12 mouse cellular contexts compared by ENCODE assay signal in the genomic region with DNA sequence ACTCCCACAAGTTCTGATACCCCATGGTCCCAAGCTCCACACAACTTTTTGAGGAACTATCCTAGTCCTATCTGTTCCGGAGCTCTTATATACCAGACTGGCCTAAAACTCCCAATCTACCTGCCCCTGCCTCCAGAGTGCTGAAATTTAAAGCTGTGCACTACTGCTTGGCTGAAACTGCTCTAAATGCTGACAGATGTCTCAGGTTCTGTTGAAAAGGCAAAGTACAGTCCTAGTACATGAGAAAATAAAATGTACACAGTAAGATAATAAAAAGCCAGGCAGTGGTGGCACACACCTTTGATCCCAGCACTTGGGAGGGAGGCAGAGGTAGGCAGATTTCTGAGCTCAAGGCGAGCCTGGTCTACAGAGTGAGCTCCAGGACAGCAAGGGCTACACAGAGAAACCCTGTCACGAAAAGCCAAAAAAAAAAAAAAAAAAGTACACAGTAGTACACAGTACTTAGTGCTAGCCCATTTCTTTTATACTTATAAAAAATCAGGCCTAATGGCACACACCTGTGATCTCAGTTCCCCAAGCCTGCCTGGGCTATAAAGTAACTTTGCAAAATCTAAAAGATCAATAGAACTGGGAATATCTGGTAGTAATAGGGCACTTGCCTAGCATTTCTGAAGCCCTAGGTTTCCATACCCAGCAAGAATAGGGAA. TPM values are rescaled to one million over a fixed set of nuclear protein-coding genes. Genes with fewer than 3 reads are reported as not detected.
DNase-seq lines count a peak whose midpoint lies in the region; ATAC-seq and TF ChIP-seq lines count a peak whose summit lies in the region.
"Had no signal": no experiment of that assay in that cellular context is flagged by ENCODE, and none has a peak within 500 bp of the region (broad histone marks: within the 10 kb centered on the region; RNA-seq: fewer than 3 reads in every experiment).

No protein-coding gene starts in this region.

- no peak for DNase-seq in kidney, postnatal 0 days (ENCODE audit: low spot score)
- no peak for DNase-seq in kidney, postnatal 4 days
- peak; percentile 45 for DNase-seq in CD4-positive helper T cell, adult 2 months (ENCODE audit: low read depth, low spot score)
- DNase-seq in ZHBTc4 (ENCODE audit: low read depth, low spot score) = peak; percentile 57
- no peak for DNase-seq in layer of hippocampus, adult 8-10 months (ENCODE audit: low spot score in 2 of 2)
- DNase-seq in layer of hippocampus, adult 9-10 months (ENCODE audit: low spot score) = no peak
- DNase-seq: left cerebral cortex, postnatal 4 days had no signal

- H3K4me1 ChIP-seq in kidney, postnatal 0 days (replicated peaks; ENCODE audit: insufficient read depth, low read length) = no peaks in the 10 kb centered on the region

- 62% methylated on average over 3 of the region's 3 CpGs for WGBS in kidney, postnatal 0 days

- peaks cover 9% of the 10 kb centered on the region for H3K79me2 ChIP-seq in myocyte (ENCODE audit: control insufficient read depth, insufficient read depth)

- H3K9ac ChIP-seq in kidney, postnatal 0 days (ENCODE audit: low read depth, low read length) = no peak overlapping the region
- H3K9ac ChIP-seq: hindbrain, embryonic 14.5 days had no signal

- no peaks in the 10 kb centered on the region for H3K27me3 ChIP-seq in kidney, postnatal 0 days (ENCODE audit: insufficient read depth, low read length)
- no peaks in the 10 kb centered on the region for H3K27me3 ChIP-seq in myocyte (ENCODE audit: control insufficient read depth, insufficient read depth, insufficient read length)

- no peak overlapping the region for H3ac ChIP-seq in myocyte (ENCODE audit: control insufficient read depth, insufficient read length)

- no peak for TF ChIP-seq POLR2A in myocyte (IDR thresholded peaks at IDR 0.05; ENCODE audit: insufficient read length, low read depth)

- no peak overlapping the region for H3K4me3 ChIP-seq in kidney, postnatal 0 days (replicated peaks; ENCODE audit: low read depth, low read length)
- H3K4me3 ChIP-seq in myocyte = peak overlapping the region; percentile 95

- no peak for ATAC-seq in kidney, postnatal 0 days (replicated peaks; ENCODE audit: low FRiP score, low read depth)

- TF ChIP-seq CTCF in kidney, postnatal 0 days (IDR thresholded peaks at IDR 0.05; ENCODE audit: low read depth) = no peak

- H3K36me3 ChIP-seq in kidney, postnatal 0 days (ENCODE audit: insufficient read depth, low read length) = peaks cover 17% of the 10 kb centered on the region
- peaks cover 26% of the 10 kb centered on the region for H3K36me3 ChIP-seq in myocyte (ENCODE audit: control insufficient read depth, insufficient read depth)

- H3K4me2 ChIP-seq in kidney, postnatal 0 days (ENCODE audit: low read length) = no peak overlapping the region
- peak overlapping the region; percentile 97 for H3K4me2 ChIP-seq in myocyte (ENCODE audit: low read depth)
- H3K4me2 ChIP-seq: hindbrain, embryonic 14.5 days had no signal

- H3K9me3 ChIP-seq in kidney, postnatal 0 days (replicated peaks; ENCODE audit: low read length) = no peaks in the 10 kb centered on the region

- peak overlapping the region; percentile 5; the same call in 1 of the 2 replicates for H3K27ac ChIP-seq in kidney, postnatal 0 days
- H3K27ac ChIP-seq: hindbrain, embryonic 14.5 days had no signal

TF ChIP-seq in myocyte, 11 proteins besides CTCF, POLR2A, EP300 and RAD21:
- TF ChIP-seq SRF (IDR thresholded peaks at IDR 0.05; ENCODE audit: control insufficient read depth, insufficient read length, low read depth) (no peak), TCF3 (IDR thresholded peaks at IDR 0.05; ENCODE audit: insufficient read length, low read depth) (no peak), TCF12 (IDR thresholded peaks at IDR 0.05; ENCODE audit: insufficient read depth, poor library complexity, severe bottlenecking) (no peak), MYOG (IDR thresholded peaks at IDR 0.05; ENCODE audit: control insufficient read depth in 1 of 3, insufficient read depth in 1 of 3, insufficient read length in 2 of 3, low read depth in 2 of 3) (no peak), CEBPB (IDR thresholded peaks at IDR 0.05; ENCODE audit: insufficient read depth, poor library complexity, severe bottlenecking) (no peak), REST (IDR thresholded peaks at IDR 0.05; ENCODE audit: insufficient read depth, insufficient read length) (no peak), USF1 (IDR thresholded peaks at IDR 0.05; ENCODE audit: low read depth) (no peak), MYOD1 (IDR thresholded peaks at IDR 0.05; ENCODE audit: control insufficient read depth in 1 of 3, insufficient read length in 2 of 3, low read depth in 2 of 3) (no peak), E2F4 (IDR thresholded peaks at IDR 0.05; ENCODE audit: insufficient read depth) (no peak), MAX (IDR thresholded peaks at IDR 0.05; ENCODE audit: low read depth) (no peak), POLR2AphosphoS2 (IDR thresholded peaks at IDR 0.05; ENCODE audit: insufficient read length, low read depth) (no peak)
TF ChIP-seq in myocyte: peak in this region for 0.

RNA-seq across cellular contexts. Expression of a gene that starts 3.0 kb away (rescaled TPM):
- polyA plus RNA-seq in kidney, postnatal 0 days (2015; fragmentation: Nextera tagmentation; extraction: Ambion mirVana) = 1,736 and 1,746 TPM in 2 replicates
- 1,731 TPM for polyA plus RNA-seq in myocyte (2012; fragmentation: generic; extraction: Trizol)
- total RNA-seq in layer of hippocampus, adult 8-10 months (2022) = 100 to 1,000 TPM; 732 to 782 (median 741) TPM

RNA-seq across cellular contexts. Expression of a gene that starts 11.5 kb away (rescaled TPM):
- not detected in 2 replicates for polyA plus RNA-seq in kidney, postnatal 0 days (2015; fragmentation: Nextera tagmentation; extraction: Ambion mirVana)
- polyA plus RNA-seq in myocyte (2012; fragmentation: generic; extraction: Trizol) = not detected
- total RNA-seq in layer of hippocampus, adult 8-10 months (2022) = not detected
- total RNA-seq: gastrocnemius, postnatal 4 days; left cerebral cortex, postnatal 4 days; megakaryocyte progenitor cell, adult 5-6 weeks had no signal

RNA-seq across cellular contexts. Expression of a gene that starts 33.2 kb away (rescaled TPM):
- polyA plus RNA-seq in kidney, postnatal 0 days (2015; fragmentation: Nextera tagmentation; extraction: Ambion mirVana) = 13.8 and 15.7 TPM in 2 replicates
- 1.0 TPM for polyA plus RNA-seq in myocyte (2012; fragmentation: generic; extraction: Trizol)
- total RNA-seq in layer of hippocampus, adult 8-10 months (2022) = 100 to 1,000 TPM; 164 to 201 (median 183) TPM
- total RNA-seq: megakaryocyte progenitor cell, adult 5-6 weeks had no signal

RNA-seq across cellular contexts. Expression of a gene that starts 53.1 kb away (rescaled TPM):
- polyA plus RNA-seq in kidney, postnatal 0 days (2015; fragmentation: Nextera tagmentation; extraction: Ambion mirVana) = not detected in 2 replicates
- polyA plus RNA-seq in myocyte (2012; fragmentation: generic; extraction: Trizol) = not detected
- not detected for total RNA-seq in layer of hippocampus, adult 8-10 months (2022)
- total RNA-seq: gastrocnemius, postnatal 4 days; left cerebral cortex, postnatal 4 days; megakaryocyte progenitor cell, adult 5-6 weeks had no signal
- polyA plus RNA-seq: hindbrain, embryonic 14.5 days; stomach, embryonic 14.5 days had no signal

Comparison
In these comparisons a context has a peak if more than half of its experiments do, and no peak if none do; other contexts are left out.
1. DNase-seq: peak in CD4-positive helper T cell, adult 2 months (single experiment) and ZHBTc4 (single experiment); none in kidney, postnatal 0 days (single experiment), kidney, postnatal 4 days (0 of 2), layer of hippocampus, adult 8-10 months (0 of 2) and layer of hippocampus, adult 9-10 months (single experiment).